Mouse (Mus musculus) ES-E14 (cell line): ENCODE results near the gene Rnf141. TPM values are rescaled to one million over a fixed set of nuclear protein-coding genes. Genes with fewer than 3 reads are reported as not detected.

Experiments
- DNase-seq: peaks from one replicate; pipeline ENCODE4 v3.0.0-alpha.2; 2013; ENCODE audit warnings: low read depth, low spot score
- H3K27ac ChIP-seq: 2 replicates; pipeline ENCODE4 v1.5.1; 2012; ENCODE audit warnings: low read depth, mild to moderate bottlenecking, low read length, moderate library complexity, mixed read lengths; ENCODE audit not compliant: poor library complexity, insufficient read depth, severe bottlenecking
- H3K36me3 ChIP-seq: 2 replicates; pipeline ENCODE4 v1.6.1; 2012; ENCODE audit warnings: mild to moderate bottlenecking, low read length, moderate library complexity, mixed read lengths; ENCODE audit not compliant: control insufficient read depth, poor library complexity, insufficient read depth, severe bottlenecking
- H3K4me1 ChIP-seq, 2 experiments: fragments of 150-350 bp in 1 of 2; sonication (generic) in 1 of 2; 2 replicates each; pipeline ENCODE4 v1.6.1; 2012; ENCODE audit warnings: low read length in 2 of 2, mild to moderate bottlenecking in 1 of 2, mixed read lengths in 1 of 2; ENCODE audit not compliant: control insufficient read depth in 2 of 2, insufficient read depth in 2 of 2, poor library complexity in 1 of 2
- H3K4me3 ChIP-seq, 2 experiments: fragments of 150-350 bp in 1 of 2; sonication (generic) in 1 of 2; 2 replicates each; pipeline ENCODE4 v1.5.1; 2012; ENCODE audit warnings: low read length in 2 of 2, low read depth in 1 of 2, mild to moderate bottlenecking in 1 of 2, mixed read lengths in 1 of 2; ENCODE audit not compliant: insufficient read depth in 1 of 2, poor library complexity in 1 of 2, severe bottlenecking in 1 of 2
- H3K9ac ChIP-seq: 2 replicates; pipeline ENCODE4 v1.6.1; 2012; ENCODE audit warnings: low read depth, mild to moderate bottlenecking, low read length, mixed read lengths; ENCODE audit not compliant: poor library complexity, insufficient read depth, severe bottlenecking
- H3K9me3 ChIP-seq: fragments of 150-350 bp; sonication (generic); 2 replicates; pipeline ENCODE4 v1.6.1; 2012; ENCODE audit warnings: low read depth, mild to moderate bottlenecking, low read length; ENCODE audit not compliant: control insufficient read depth, insufficient read depth
- CHD2 ChIP-seq: IDR thresholded peaks from 2 replicates; pipeline ENCODE4 v1.6.1; 2014; ENCODE audit warnings: mild to moderate bottlenecking, low read depth, low read length, inconsistent platforms
- HCFC1 ChIP-seq: IDR thresholded peaks from 2 replicates; pipeline ENCODE4 v1.6.1; 2012; ENCODE audit warnings: low read length, inconsistent platforms, borderline replicate concordance; ENCODE audit not compliant: insufficient read depth
- MAFK ChIP-seq: IDR thresholded peaks from 2 replicates; pipeline ENCODE4 v1.6.1; 2014; ENCODE audit warnings: mild to moderate bottlenecking, low read depth, low read length, inconsistent platforms; ENCODE audit not compliant: insufficient read depth
- ZC3H11A ChIP-seq: IDR thresholded peaks from 2 replicates; pipeline ENCODE4 v1.6.1; 2012; ENCODE audit warnings: low read depth, mild to moderate bottlenecking, inconsistent platforms, low read length, borderline replicate concordance
- ZNF384 ChIP-seq: IDR thresholded peaks from 2 replicates; pipeline ENCODE4 v1.6.1; 2012; ENCODE audit warnings: low read depth, low read length, inconsistent platforms
- in situ Hi-C, 2 experiments: fragments of 600-800 bp; cut with MboI; formaldehyde crosslinking; loops; one replicate each; pipeline ENCODE4 v1.15.1; 2025; ENCODE audit warnings: low sequenced_read_pairs in 2 of 2, inconsistent platforms in 1 of 2; ENCODE audit not compliant: unreplicated experiment in 2 of 2
- total RNA-seq: library from RNA; depleted of rRNA; stranded (reverse); fragments of 300-350 nt; gene quantifications from 2 replicates; pipeline ENCODE4 v1.2.3, GENCODE M21; 2012

Rnf141 gene
- total RNA-seq, 1 experiment: 25.0 TPM

DNA sequence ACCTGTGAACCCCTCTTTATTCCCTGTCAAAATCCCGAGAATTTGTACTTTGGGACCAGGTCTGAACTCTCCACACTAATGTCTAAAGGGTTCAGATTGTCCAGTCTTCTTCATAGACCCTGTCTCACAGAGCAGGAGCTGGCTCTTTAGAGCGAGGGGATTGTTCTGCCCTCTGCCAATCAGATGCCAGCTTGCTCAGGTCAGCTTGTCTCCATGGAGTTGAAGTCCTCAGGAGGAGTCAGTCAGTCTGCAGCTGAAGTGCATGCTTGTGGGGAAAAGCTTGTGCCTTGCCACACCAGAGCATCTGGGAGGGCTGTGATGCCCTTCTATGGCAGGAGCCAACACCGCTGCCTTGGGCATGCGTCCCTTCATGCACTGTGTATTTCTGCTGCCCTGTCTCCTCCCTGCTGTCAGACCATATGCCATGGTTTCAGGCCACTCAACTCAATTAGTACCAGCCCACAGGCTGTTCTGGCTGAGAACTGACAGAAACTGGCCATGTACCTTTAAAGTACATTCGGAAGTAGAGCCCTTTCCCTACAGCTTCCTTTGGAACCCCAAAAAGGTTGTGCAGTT lies 81.6 kb downstream of the Rnf141 start:
- Histone ChIP-seq H3K4me1 (no peaks in the 10 kb centered on the region), H3K36me3 (no peaks in the 10 kb centered on the region), H3K9me3 (no peaks in the 10 kb centered on the region), H3K4me3 (no peak overlapping the region), H3K9ac (no peak overlapping the region), H3K27ac (no peak overlapping the region)
- no peak for DNase-seq
- TF ChIP-seq MAFK: no peak
- no peak for TF ChIP-seq CHD2
- TF ChIP-seq ZC3H11A: no peak
- no peak for TF ChIP-seq ZNF384
- TF ChIP-seq HCFC1: no peak
- in situ Hi-C loops: no loop called here

DNA sequence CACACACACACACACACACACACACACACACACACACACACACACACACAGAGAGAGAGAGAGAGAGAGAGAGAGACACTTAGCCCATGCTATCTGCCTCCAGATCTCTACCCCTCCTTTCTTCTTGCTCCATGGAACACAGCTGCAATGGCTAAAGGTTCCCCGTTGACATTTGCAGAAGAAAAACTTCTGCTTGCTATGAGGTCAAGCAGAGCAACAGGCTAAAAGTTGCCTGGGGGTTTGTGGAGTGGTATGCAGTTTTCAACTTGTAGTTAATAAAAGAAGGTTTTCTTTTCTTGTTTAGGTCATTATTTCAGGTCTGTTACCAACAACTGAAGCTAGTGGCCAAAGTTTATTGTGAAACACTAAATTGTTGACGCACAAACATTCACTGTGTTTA lies 87.8 kb downstream of the Rnf141 start:
- in situ Hi-C loops: no loop called here
- TF ChIP-seq ZC3H11A (no peak), HCFC1 (no peak), CHD2 (no peak), ZNF384 (no peak), MAFK (no peak)
- peaks cover 0 to 3% of the 10 kb centered on the region in 2 experiments; a peak in 1 of 4 replicates for H3K4me1 ChIP-seq
- no peak overlapping the region for H3K9ac ChIP-seq
- H3K9me3 ChIP-seq: no peaks in the 10 kb centered on the region
- no peak overlapping the region for H3K27ac ChIP-seq
- no peak for DNase-seq
- no peak overlapping the region for H3K4me3 ChIP-seq
- no peaks in the 10 kb centered on the region for H3K36me3 ChIP-seq

DNA sequence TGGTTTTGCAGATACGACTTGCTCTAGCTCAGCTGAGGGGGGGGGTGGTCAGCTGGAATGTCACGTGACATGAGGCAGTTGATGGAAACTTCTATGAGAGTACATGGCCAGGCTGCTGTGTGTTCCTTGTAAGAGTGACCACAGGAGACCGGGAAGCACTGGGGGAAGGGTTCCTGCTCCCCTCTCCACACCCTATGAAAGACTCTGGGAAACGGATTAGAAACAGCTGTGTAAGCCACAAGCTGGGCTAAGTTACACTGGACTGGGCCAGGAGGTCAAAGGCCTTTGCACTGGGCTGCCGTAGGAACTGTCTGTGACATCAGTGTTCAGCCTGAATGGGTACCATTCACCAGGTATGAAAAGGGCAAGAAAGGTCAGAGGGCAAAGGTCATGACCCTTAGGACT lies 90.3 kb downstream of the Rnf141 start:
- no peaks in the 10 kb centered on the region for H3K9me3 ChIP-seq
- H3K9ac ChIP-seq: no peak overlapping the region
- no peak overlapping the region for H3K27ac ChIP-seq
- no peak for TF ChIP-seq CHD2
- TF ChIP-seq ZNF384: no peak
- TF ChIP-seq ZC3H11A: no peak
- TF ChIP-seq HCFC1: no peak
- TF ChIP-seq MAFK: no peak
- no peak for DNase-seq
- no peaks in the 10 kb centered on the region for H3K36me3 ChIP-seq
- peaks cover 0 to 6% of the 10 kb centered on the region in 2 experiments; a peak in 1 of 4 replicates for H3K4me1 ChIP-seq
- no peak overlapping the region for H3K4me3 ChIP-seq
- in situ Hi-C loops: no loop called here

DNA sequence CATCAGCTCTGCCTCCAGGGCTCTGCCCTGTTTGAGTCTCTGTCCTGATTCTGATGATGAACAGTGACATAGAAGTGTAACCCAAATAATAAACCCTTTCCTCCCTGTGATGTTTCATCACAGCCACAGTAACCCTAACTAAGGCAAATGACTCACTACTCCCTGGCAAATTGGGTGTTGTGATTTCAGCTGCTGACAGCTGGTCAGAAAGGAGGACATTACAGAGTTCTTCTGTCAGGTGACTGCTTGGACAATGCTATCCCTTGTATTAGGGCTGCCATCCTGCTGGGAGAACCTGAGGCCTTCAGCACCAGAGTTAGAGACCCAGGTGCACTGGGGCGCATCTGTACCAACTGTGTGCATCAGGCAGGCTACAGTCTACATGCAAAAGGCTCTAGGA lies 90.9 kb downstream of the Rnf141 start:
- no peak overlapping the region for H3K27ac ChIP-seq
- H3K36me3 ChIP-seq: no peaks in the 10 kb centered on the region
- no peak overlapping the region for H3K4me3 ChIP-seq
- no peak for DNase-seq
- in situ Hi-C loops: no loop called here
- peaks cover 0 to 6% of the 10 kb centered on the region in 2 experiments; a peak in 1 of 4 replicates for H3K4me1 ChIP-seq
- H3K9ac ChIP-seq: no peak overlapping the region
- H3K9me3 ChIP-seq: no peaks in the 10 kb centered on the region; the same call in 1 of the 2 replicates
- no peak for TF ChIP-seq ZC3H11A

DNA sequence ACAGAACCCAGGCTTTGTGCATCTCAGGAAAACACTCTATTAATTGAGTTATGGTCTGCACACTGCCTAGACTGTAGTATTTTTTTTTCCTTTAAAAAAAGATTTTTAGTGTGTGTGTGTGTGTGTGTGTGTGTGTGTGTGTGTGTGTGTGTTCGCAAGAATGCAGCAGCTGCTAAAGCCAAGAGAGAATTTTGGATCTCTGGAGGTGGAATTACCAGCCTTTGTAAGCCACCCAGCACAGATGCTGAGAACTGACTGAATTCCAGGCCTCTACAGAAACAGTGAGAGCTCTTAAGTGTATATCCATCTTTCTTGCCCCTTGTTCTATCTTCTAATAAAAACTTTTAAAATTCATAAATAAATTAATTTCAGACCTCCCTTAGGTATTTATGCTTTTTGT lies 92.6 kb downstream of the Rnf141 start:
- Histone ChIP-seq H3K4me1 (peaks cover 5 to 12% of the 10 kb centered on the region in 2 experiments; a peak in 3 of 4 replicates), H3K9ac (no peak overlapping the region), H3K36me3 (no peaks in the 10 kb centered on the region), H3K27ac (no peak overlapping the region), H3K9me3 (no peaks in the 10 kb centered on the region; the same call in 1 of the 2 replicates), H3K4me3 (no peak overlapping the region)
- TF ChIP-seq CHD2 (no peak), ZNF384 (no peak), MAFK (no peak), HCFC1 (no peak), ZC3H11A (no peak)
- in situ Hi-C loops: no loop called here
- DNase-seq: no peak
